Mouse (Mus musculus): ENCODE results near the gene Piezo1.

The Piezo1 gene

GRCm38 (mm10) chr8:122569329-122569728 lies 18.2 kb upstream of the Piezo1 start:
- DNase-seq = no peak

- no peak for DNase-seq
Observed at GRCm38 (mm10) chr8:122568881-122569309, 17.8 kb upstream of the Piezo1 start.

GRCm38 (mm10) chr8:122568109-122568504 lies 17.0 kb upstream of the Piezo1 start:
- no peak for DNase-seq

- DNase-seq = peak; percentile 93
Observed at GRCm38 (mm10) chr8:122567361-122568108, 16.4 kb upstream of the Piezo1 start, which contains the start of gene Cdt1. Gene Cdt1 (plus strand): TSS chr8:122568015.

GRCm38 (mm10) chr8:122566766-122567165 lies 15.6 kb upstream of the Piezo1 start:
- DNase-seq = no peak

GRCm38 (mm10) chr8:122564363-122565352 lies 13.5 kb upstream of the Piezo1 start:
- no peak for DNase-seq

GRCm38 (mm10) chr8:122561199-122561598 lies 10.1 kb upstream of the Piezo1 start:
- no peak for DNase-seq

GRCm38 (mm10) chr8:122558671-122559349 lies 7.7 kb upstream of the Piezo1 start:
- no peak for DNase-seq

GRCm38 (mm10) chr8:122557248-122558038 lies 6.3 kb upstream of the Piezo1 start:
- no peak for DNase-seq

GRCm38 (mm10) chr8:122556030-122557009 lies 5.2 kb upstream of the Piezo1 start:
- DNase-seq = peak; percentile 56

- DNase-seq = no peak
Observed at GRCm38 (mm10) chr8:122554786-122555185, 3.7 kb upstream of the Piezo1 start.

GRCm38 (mm10) chr8:122550995-122551264 lies 199 bp downstream of the Piezo1 start:
- peak; percentile 41 for DNase-seq

GRCm38 (mm10) chr8:122550234-122550994 lies 715 bp downstream of the Piezo1 start:
- peak; percentile 52 for DNase-seq

- DNase-seq = no peak
Observed at GRCm38 (mm10) chr8:122548891-122549439, 2.2 kb downstream of the Piezo1 start.

GRCm38 (mm10) chr8:122548331-122548730 lies 2.8 kb downstream of the Piezo1 start:
- DNase-seq = no peak

GRCm38 (mm10) chr8:122547815-122548214 lies 3.3 kb downstream of the Piezo1 start:
- peak; percentile 53 for DNase-seq

GRCm38 (mm10) chr8:122546811-122547453 lies 4.2 kb downstream of the Piezo1 start:
- peak; percentile 90 for DNase-seq

GRCm38 (mm10) chr8:122546066-122546755 lies 4.9 kb downstream of the Piezo1 start:
- no peak for DNase-seq

- no peak for DNase-seq
Observed at GRCm38 (mm10) chr8:122544138-122544537, 7.0 kb downstream of the Piezo1 start.
